In genomic region chr5:146727006-146727405, GRCm38 (mm10) we compare ENCODE assay signal across 25 mouse cellular contexts.
DNase-seq lines count a peak whose midpoint lies in the region; ATAC-seq and TF ChIP-seq lines count a peak whose summit lies in the region.
"Had no signal": no experiment of that assay in that cellular context is flagged by ENCODE, and none has a peak within 500 bp of the region (broad histone marks: within the 10 kb centered on the region; RNA-seq: fewer than 3 reads in every experiment).

No protein-coding gene starts in this region.

- TF ChIP-seq POLR2A in cerebellum, adult 2 months (IDR thresholded peaks at IDR 0.05; ENCODE audit: borderline replicate concordance, insufficient read depth, low read length) = no peak

- peaks cover 3% of the 10 kb centered on the region; the same call in 1 of the 2 replicates for H3K36me3 ChIP-seq in hindbrain, embryonic 12.5 days
- no peaks in the 10 kb centered on the region for H3K36me3 ChIP-seq in hindbrain, postnatal 0 days (ENCODE audit: insufficient read depth, low read length)
- H3K36me3 ChIP-seq in midbrain, embryonic 13.5 days = no peaks in the 10 kb centered on the region
- no peaks in the 10 kb centered on the region for H3K36me3 ChIP-seq in midbrain, embryonic 10.5 days
- no peaks in the 10 kb centered on the region for H3K36me3 ChIP-seq in neural tube, embryonic 14.5 days (ENCODE audit: control insufficient read depth, insufficient read depth, low read length)
- H3K36me3 ChIP-seq: embryonic facial prominence, embryonic 13.5 days; forebrain, embryonic 10.5 days; G1E; limb, embryonic 10.5 days; limb, embryonic 15.5 days; liver, embryonic 13.5 days had no signal

- H3K9me3 ChIP-seq in hindbrain, embryonic 12.5 days (replicated peaks) = no peaks in the 10 kb centered on the region
- H3K9me3 ChIP-seq in hindbrain, postnatal 0 days (ENCODE audit: low read length) = no peaks in the 10 kb centered on the region
- peaks cover 3% of the 10 kb centered on the region; the same call in 1 of the 2 replicates for H3K9me3 ChIP-seq in midbrain, embryonic 13.5 days
- 0 out of 2 replicates have a peak, but pooled peaks cover 6% of the 10 kb centered on the region for H3K9me3 ChIP-seq in midbrain, embryonic 10.5 days (replicated peaks)
- no peaks in the 10 kb centered on the region for H3K9me3 ChIP-seq in neural tube, embryonic 14.5 days (ENCODE audit: control insufficient read depth, low read length)
- H3K9me3 ChIP-seq: embryonic facial prominence, embryonic 13.5 days; forebrain, embryonic 10.5 days; G1E; heart, embryonic 12.5 days; limb, embryonic 10.5 days; limb, embryonic 15.5 days; liver, embryonic 13.5 days had no signal

- ATAC-seq in hindbrain, embryonic 12.5 days (ENCODE audit: low FRiP score) = peak; percentile 56
- no peak for ATAC-seq in hindbrain, postnatal 0 days
- ATAC-seq in midbrain, embryonic 13.5 days = peak; percentile 43; the same call in 1 of the 2 replicates
- ATAC-seq in neural tube, embryonic 14.5 days (ENCODE audit: low read depth) = peak; percentile 44; the same call in 1 of the 2 replicates
- ATAC-seq: forebrain, postnatal 0 days; lung, postnatal 0 days; Patski had no signal

- no peak overlapping the region for H3K27ac ChIP-seq in hindbrain, embryonic 12.5 days
- no peak overlapping the region for H3K27ac ChIP-seq in hindbrain, postnatal 0 days
- H3K27ac ChIP-seq in midbrain, embryonic 13.5 days = no peak overlapping the region
- no peak overlapping the region for H3K27ac ChIP-seq in midbrain, embryonic 10.5 days (replicated peaks)
- no peak overlapping the region for H3K27ac ChIP-seq in neural tube, embryonic 14.5 days (ENCODE audit: low read depth, low read length)
- H3K27ac ChIP-seq in cerebellum, adult 2 months (ENCODE audit: insufficient read depth, low read length) = no peak overlapping the region
- H3K27ac ChIP-seq: embryonic facial prominence, embryonic 13.5 days; forebrain, embryonic 10.5 days; heart, adult 2 months; limb, embryonic 10.5 days; limb, embryonic 15.5 days; liver, embryonic 13.5 days had no signal

- TF ChIP-seq CTCF in hindbrain, postnatal 0 days (IDR thresholded peaks at IDR 0.05; ENCODE audit: low read depth) = no peak
- TF ChIP-seq CTCF in cerebellum, adult 2 months (IDR thresholded peaks at IDR 0.05; ENCODE audit: borderline replicate concordance, insufficient read depth, low read depth, low read length) = no peak

- WGBS in hindbrain, embryonic 12.5 days = 81% methylated on average over 4 of the region's 4 CpGs
- WGBS in hindbrain, postnatal 0 days = 64% methylated on average over 4 of the region's 4 CpGs
- WGBS in midbrain, embryonic 13.5 days = 90% methylated on average over 4 of the region's 4 CpGs
- WGBS in midbrain, embryonic 10.5 days = 89% methylated on average over 4 of the region's 4 CpGs
- WGBS in neural tube, embryonic 14.5 days = 70% methylated on average over 4 of the region's 4 CpGs
- WGBS in cerebellum, adult 2 months = 66% methylated on average over 4 of the region's 4 CpGs

- H3K4me1 ChIP-seq in hindbrain, embryonic 12.5 days = peaks cover 6% of the 10 kb centered on the region
- H3K4me1 ChIP-seq in hindbrain, postnatal 0 days (ENCODE audit: insufficient read depth, low read length) = 0 out of 2 replicates have a peak, but pooled peaks cover 4% of the 10 kb centered on the region
- peaks cover 6% of the 10 kb centered on the region; the same call in 1 of the 2 replicates for H3K4me1 ChIP-seq in midbrain, embryonic 13.5 days (replicated peaks)
- no peaks in the 10 kb centered on the region for H3K4me1 ChIP-seq in midbrain, embryonic 10.5 days
- 0 out of 2 replicates have a peak, but pooled peaks cover 4% of the 10 kb centered on the region for H3K4me1 ChIP-seq in neural tube, embryonic 14.5 days (ENCODE audit: control insufficient read depth, insufficient read depth, low read length)
- H3K4me1 ChIP-seq in cerebellum, adult 2 months (ENCODE audit: control insufficient read depth, insufficient read depth, low read length) = peaks cover 7% of the 10 kb centered on the region
- H3K4me1 ChIP-seq: forebrain, embryonic 10.5 days; limb, embryonic 15.5 days; liver, embryonic 13.5 days had no signal

- DNase-seq in hindbrain, postnatal 0 days (ENCODE audit: low spot score) = no peak
- DNase-seq in midbrain, embryonic 10.5 days (ENCODE audit: low spot score) = no peak
- peak; percentile 61 for DNase-seq in MN1 (ENCODE audit: low spot score)
- DNase-seq in cerebellum, adult 2 months = no peak
- DNase-seq: adrenal gland, postnatal 14 days; cerebellum, adult 11 months; cerebellum, adult 9-11 months; forebrain, postnatal 0 days; heart, adult 2 months; kidney, adult 8-10 months; kidney, postnatal 14 days; liver, embryonic 13.5 days; lung, adult 18-20 months; thymus, postnatal 4 days had no signal

- no peak overlapping the region for H3K4me3 ChIP-seq in hindbrain, embryonic 12.5 days
- H3K4me3 ChIP-seq in hindbrain, postnatal 0 days (ENCODE audit: low read length) = no peak overlapping the region
- no peak overlapping the region for H3K4me3 ChIP-seq in midbrain, embryonic 13.5 days (replicated peaks)
- H3K4me3 ChIP-seq in midbrain, embryonic 10.5 days = no peak overlapping the region
- no peak overlapping the region for H3K4me3 ChIP-seq in neural tube, embryonic 14.5 days (ENCODE audit: low read depth, low read length)
- no peak overlapping the region for H3K4me3 ChIP-seq in cerebellum, adult 2 months (replicated peaks; ENCODE audit: insufficient read depth, low read depth, low read length)
- H3K4me3 ChIP-seq: embryonic facial prominence, embryonic 13.5 days; forebrain, embryonic 10.5 days; heart, adult 2 months; heart, embryonic 12.5 days; limb, embryonic 10.5 days; limb, embryonic 15.5 days; liver, embryonic 13.5 days had no signal

- H3K4me2 ChIP-seq in hindbrain, embryonic 12.5 days (replicated peaks) = no peak overlapping the region
- H3K4me2 ChIP-seq in hindbrain, postnatal 0 days (ENCODE audit: low read depth, low read length) = no peak overlapping the region
- no peak overlapping the region for H3K4me2 ChIP-seq in midbrain, embryonic 13.5 days (replicated peaks)
- H3K4me2 ChIP-seq in neural tube, embryonic 14.5 days (ENCODE audit: low read depth, low read length) = no peak overlapping the region
- H3K4me2 ChIP-seq: embryonic facial prominence, embryonic 13.5 days; heart, embryonic 12.5 days; limb, embryonic 15.5 days; liver, embryonic 13.5 days had no signal

- no peaks in the 10 kb centered on the region for H3K27me3 ChIP-seq in hindbrain, embryonic 12.5 days
- H3K27me3 ChIP-seq in hindbrain, postnatal 0 days (ENCODE audit: insufficient read depth, low read length) = no peaks in the 10 kb centered on the region
- no peaks in the 10 kb centered on the region for H3K27me3 ChIP-seq in midbrain, embryonic 13.5 days
- H3K27me3 ChIP-seq in midbrain, embryonic 10.5 days (ENCODE audit: low read depth, poor library complexity, severe bottlenecking) = no peaks in the 10 kb centered on the region
- H3K27me3 ChIP-seq in neural tube, embryonic 14.5 days (ENCODE audit: control insufficient read depth, insufficient read depth, low read length) = no peaks in the 10 kb centered on the region
- H3K27me3 ChIP-seq in cerebellum, adult 2 months (ENCODE audit: control insufficient read depth, insufficient read depth, low read length) = no peaks in the 10 kb centered on the region
- H3K27me3 ChIP-seq: embryonic facial prominence, embryonic 13.5 days; heart, embryonic 12.5 days; limb, embryonic 15.5 days; liver, embryonic 13.5 days; Patski had no signal

- no peak overlapping the region for H3K9ac ChIP-seq in hindbrain, embryonic 12.5 days
- H3K9ac ChIP-seq in hindbrain, postnatal 0 days (replicated peaks; ENCODE audit: low read length) = no peak overlapping the region
- no peak overlapping the region for H3K9ac ChIP-seq in midbrain, embryonic 13.5 days (replicated peaks)
- H3K9ac ChIP-seq in neural tube, embryonic 14.5 days (replicated peaks; ENCODE audit: low read depth, low read length) = no peak overlapping the region
- H3K9ac ChIP-seq: embryonic facial prominence, embryonic 13.5 days; forebrain, postnatal 0 days; heart, embryonic 12.5 days; limb, embryonic 15.5 days; liver, embryonic 13.5 days had no signal
